Mouse (Mus musculus): Measurements from ENCODE around the gene Atp1a4. TPM values are rescaled to one million over a fixed set of nuclear protein-coding genes. Genes with fewer than 3 reads are reported as not detected.

Gene Atp1a4
- total and polyA plus RNA-seq, 3 experiments = 0.05 TPM; not detected in 2

GRCm38 (mm10) chr1:172288900-172289616 lies 30.8 kb upstream of the Atp1a4 start:
- TF ChIP-seq POLR2AphosphoS5 (IDR thresholded peaks at IDR 0.05; ENCODE audit: insufficient replicate concordance, low read depth, low read length) (no peak), CTCF (IDR thresholded peaks at IDR 0.05; ENCODE audit: low read depth, low read length) (no peak), GATA2 (IDR thresholded peaks at IDR 0.05; ENCODE audit: borderline replicate concordance, low read depth, low read length) (no peak), GATA1 (IDR thresholded peaks at IDR 0.05; ENCODE audit: borderline replicate concordance, low read length) (no peak), TAL1 (conservative IDR thresholded peaks at IDR 0.05; ENCODE audit: low read depth, low read length) (no peak)
- no peaks in the 10 kb centered on the region for H3K36me3 ChIP-seq (replicated peaks)
- no peaks in the 10 kb centered on the region for H3K4me1 ChIP-seq (ENCODE audit: insufficient read depth, low read depth, low read length)
- no peak overlapping the region for H3K4me3 ChIP-seq (ENCODE audit: low read depth, low read length)
- H3K9me3 ChIP-seq (replicated peaks) = no peaks in the 10 kb centered on the region
- ATAC-seq (ENCODE audit: extremely low read depth, insufficient number of reproducible peaks, low FRiP score, poor library complexity, severe bottlenecking) (no peak), DNase-seq (ENCODE audit: low spot score) (no peak)
- H3K27me3 ChIP-seq (ENCODE audit: insufficient read depth, low read length) = peaks cover 9% of the 10 kb centered on the region; the same call in 1 of the 2 replicates

DNA sequence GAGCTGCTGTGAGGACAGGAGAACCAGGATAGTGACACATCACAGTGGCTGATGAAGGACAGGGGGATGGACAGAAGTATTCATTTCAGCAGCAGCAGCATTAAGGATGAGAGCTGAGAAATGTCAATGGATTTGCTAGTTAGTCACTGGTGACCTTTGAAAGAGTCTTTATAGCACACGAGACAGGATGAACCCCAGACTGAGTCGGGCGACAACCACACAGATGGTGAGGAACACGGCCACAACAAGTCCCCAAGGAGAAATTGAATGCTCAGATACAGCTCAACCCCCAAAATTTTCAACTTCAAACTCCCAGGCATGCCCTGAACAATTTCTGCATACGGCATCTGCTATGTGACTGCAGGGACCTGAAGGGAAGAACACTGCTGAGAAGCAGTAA lies 28.5 kb upstream of the Atp1a4 start:
- Histone ChIP-seq H3K36me3 (replicated peaks) (no peaks in the 10 kb centered on the region), H3K27me3 (ENCODE audit: insufficient read depth, low read length) (peaks cover 7% of the 10 kb centered on the region; the same call in 1 of the 2 replicates), H3K9me3 (replicated peaks) (no peaks in the 10 kb centered on the region), H3K4me3 (ENCODE audit: low read depth, low read length) (no peak overlapping the region), H3K4me1 (ENCODE audit: insufficient read depth, low read depth, low read length) (no peaks in the 10 kb centered on the region)
- DNase-seq (ENCODE audit: low spot score) = no peak
- no peak for TF ChIP-seq TAL1 (conservative IDR thresholded peaks at IDR 0.05; ENCODE audit: low read depth, low read length)
- TF ChIP-seq POLR2AphosphoS5 (IDR thresholded peaks at IDR 0.05; ENCODE audit: insufficient replicate concordance, low read depth, low read length) = no peak
- no peak for TF ChIP-seq GATA2 (IDR thresholded peaks at IDR 0.05; ENCODE audit: borderline replicate concordance, low read depth, low read length)
- no peak for TF ChIP-seq GATA1 (IDR thresholded peaks at IDR 0.05; ENCODE audit: borderline replicate concordance, low read length)
- no peak for TF ChIP-seq CTCF (IDR thresholded peaks at IDR 0.05; ENCODE audit: low read depth, low read length)
- ATAC-seq (ENCODE audit: extremely low read depth, insufficient number of reproducible peaks, low FRiP score, poor library complexity, severe bottlenecking) = no peak

DNA sequence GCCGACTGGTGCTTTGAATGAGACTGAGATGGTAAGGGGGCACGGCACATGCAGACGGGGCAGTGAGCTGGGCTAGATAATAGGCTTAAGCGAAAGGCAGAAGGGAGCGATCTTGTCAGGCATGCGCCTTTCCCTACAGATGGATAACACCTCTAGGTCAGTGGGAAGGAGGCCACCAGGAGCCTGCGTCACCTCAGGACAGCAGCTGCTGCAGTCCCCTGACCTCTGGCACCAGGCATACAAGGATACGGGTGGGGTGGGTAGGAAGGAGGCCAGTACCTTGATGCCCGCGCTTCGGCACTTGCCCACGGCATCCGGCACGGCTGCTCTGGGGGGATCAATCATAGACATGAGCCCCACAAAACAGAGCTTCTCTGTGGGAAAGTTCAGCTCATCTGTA lies 26.0 kb upstream of the Atp1a4 start:
- no peak overlapping the region for H3K4me3 ChIP-seq (ENCODE audit: low read depth, low read length)

GRCm38 (mm10) chr1:172283073-172283472 lies 24.9 kb upstream of the Atp1a4 start:
- DNase-seq (ENCODE audit: low spot score) = no peak
- H3K4me3 ChIP-seq (ENCODE audit: low read depth, low read length) = no peak overlapping the region
- no peaks in the 10 kb centered on the region for H3K4me1 ChIP-seq (ENCODE audit: insufficient read depth, low read depth, low read length)
- TF ChIP-seq CTCF (IDR thresholded peaks at IDR 0.05; ENCODE audit: low read depth, low read length) (no peak), POLR2AphosphoS5 (IDR thresholded peaks at IDR 0.05; ENCODE audit: insufficient replicate concordance, low read depth, low read length) (no peak), GATA2 (IDR thresholded peaks at IDR 0.05; ENCODE audit: borderline replicate concordance, low read depth, low read length) (no peak), GATA1 (IDR thresholded peaks at IDR 0.05; ENCODE audit: borderline replicate concordance, low read length) (no peak), TAL1 (conservative IDR thresholded peaks at IDR 0.05; ENCODE audit: low read depth, low read length) (no peak)
- H3K9me3 ChIP-seq (replicated peaks) = no peaks in the 10 kb centered on the region
- H3K36me3 ChIP-seq (replicated peaks) = no peaks in the 10 kb centered on the region
- ATAC-seq (ENCODE audit: extremely low read depth, insufficient number of reproducible peaks, low FRiP score, poor library complexity, severe bottlenecking) = no peak
- peaks cover 7% of the 10 kb centered on the region; the same call in 1 of the 2 replicates for H3K27me3 ChIP-seq (ENCODE audit: insufficient read depth, low read length)

More for the DNA sequence above, 26.0 kb upstream of the Atp1a4 start:
- no peaks in the 10 kb centered on the region for H3K9me3 ChIP-seq (replicated peaks)
- ATAC-seq (ENCODE audit: extremely low read depth, insufficient number of reproducible peaks, low FRiP score, poor library complexity, severe bottlenecking) (no peak), DNase-seq (ENCODE audit: low spot score) (no peak)
- TF ChIP-seq TAL1 (conservative IDR thresholded peaks at IDR 0.05; ENCODE audit: low read depth, low read length) = no peak
- no peak for TF ChIP-seq GATA2 (IDR thresholded peaks at IDR 0.05; ENCODE audit: borderline replicate concordance, low read depth, low read length)
- no peak for TF ChIP-seq GATA1 (IDR thresholded peaks at IDR 0.05; ENCODE audit: borderline replicate concordance, low read length)
- TF ChIP-seq CTCF (IDR thresholded peaks at IDR 0.05; ENCODE audit: low read depth, low read length) = no peak
- H3K4me1 ChIP-seq (ENCODE audit: insufficient read depth, low read depth, low read length) = no peaks in the 10 kb centered on the region
- no peaks in the 10 kb centered on the region for H3K36me3 ChIP-seq (replicated peaks)
- H3K27me3 ChIP-seq (ENCODE audit: insufficient read depth, low read length) = peaks cover 7% of the 10 kb centered on the region; the same call in 1 of the 2 replicates

GRCm38 (mm10) chr1:172281522-172282254 lies 23.5 kb upstream of the Atp1a4 start:
- no peak overlapping the region for H3K4me3 ChIP-seq (ENCODE audit: low read depth, low read length)
- ATAC-seq (ENCODE audit: extremely low read depth, insufficient number of reproducible peaks, low FRiP score, poor library complexity, severe bottlenecking) = no peak
- H3K9me3 ChIP-seq (replicated peaks) = no peaks in the 10 kb centered on the region
- TF ChIP-seq GATA2 (IDR thresholded peaks at IDR 0.05; ENCODE audit: borderline replicate concordance, low read depth, low read length) (no peak), CTCF (IDR thresholded peaks at IDR 0.05; ENCODE audit: low read depth, low read length) (no peak), GATA1 (IDR thresholded peaks at IDR 0.05; ENCODE audit: borderline replicate concordance, low read length) (no peak), TAL1 (conservative IDR thresholded peaks at IDR 0.05; ENCODE audit: low read depth, low read length) (no peak), POLR2AphosphoS5 (IDR thresholded peaks at IDR 0.05; ENCODE audit: insufficient replicate concordance, low read depth, low read length) (no peak)
- no peaks in the 10 kb centered on the region for H3K36me3 ChIP-seq (replicated peaks)
- H3K27me3 ChIP-seq (ENCODE audit: insufficient read depth, low read length) = peaks cover 3% of the 10 kb centered on the region; the same call in 1 of the 2 replicates
- H3K4me1 ChIP-seq (ENCODE audit: insufficient read depth, low read depth, low read length) = no peaks in the 10 kb centered on the region
- DNase-seq (ENCODE audit: low spot score) = no peak
